Mouse (Mus musculus) liver, postnatal 0 days (tissue): ENCODE measurements around the gene Pth2.

ENCODE experiments used
- CTCF ChIP-seq: sonication (generic); IDR thresholded peaks from 2 replicates; pipeline ENCODE4 v1.5.1; 2016; ENCODE audit warnings: antibody characterized with exemption, low read depth
- EP300 ChIP-seq: IDR thresholded peaks from 2 replicates; pipeline ENCODE4 v1.6.1; 2016; ENCODE audit warnings: antibody characterized with exemption, low read depth, mild to moderate bottlenecking

DNA sequence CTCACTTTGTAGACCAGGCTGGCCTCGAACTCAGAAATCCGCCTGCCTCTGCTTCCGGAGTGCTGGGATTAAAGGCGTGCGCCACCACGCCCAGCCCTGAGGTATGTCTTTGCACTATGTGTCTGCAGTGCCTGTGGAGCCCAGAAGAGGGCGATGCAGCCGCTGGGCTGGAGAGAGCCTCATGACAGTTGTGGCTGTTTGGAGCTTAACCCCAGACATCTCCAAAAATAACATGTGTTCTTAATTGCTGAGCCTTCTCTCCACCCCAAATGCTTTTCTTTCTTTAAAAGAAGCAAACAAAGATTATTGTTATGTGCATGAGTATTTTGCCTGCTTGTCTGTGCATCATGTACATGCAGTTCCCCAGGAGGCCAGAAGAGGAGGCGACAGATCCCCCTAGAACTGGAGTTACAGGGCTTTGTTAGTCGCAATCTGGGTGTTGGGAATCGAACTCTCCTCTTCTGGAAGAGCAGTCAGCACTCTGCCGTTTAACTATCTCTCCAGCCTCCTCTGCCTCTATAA lies 25.7 kb upstream of the Pth2 start:
- TF ChIP-seq CTCF (peak; percentile 69), EP300 (no peak)
